Mouse (Mus musculus): ENCODE results near the gene Mink1. TPM values are rescaled to one million over a fixed set of nuclear protein-coding genes. Genes with fewer than 3 reads are reported as not detected.

Gene Mink1
- 57.5 and 70.6 TPM in 2 replicates for polyA plus RNA-seq (2012; rRNA removed; ENCODE audit: low replicate concordance)

GRCm38 (mm10) chr11:70562287-70562994 is at the start of gene Mink1:
Mink1 (plus strand) TSS chr11:70562881.

GRCm38 (mm10) chr11:70514288-70514687 is 48.4 kb upstream of the Mink1 start, which contains the start of gene Vmo1:
Vmo1 (minus strand) TSS chr11:70514616.

GRCm38 (mm10) chr11:70518923-70519322 is 43.8 kb upstream of the Mink1 start, which contains the start of gene Gltpd2:
Gltpd2 (plus strand) TSS chr11:70519196.

GRCm38 (mm10) chr11:70525184-70525678 is 37.5 kb upstream of the Mink1 start, which contains the start of gene Psmb6:
Psmb6 (plus strand) TSS chr11:70525367.

GRCm38 (mm10) chr11:70532839-70533238 is 29.8 kb upstream of the Mink1 start, which contains the start of gene Gm40193:
Gm40193 (minus strand) TSS chr11:70532939.

GRCm38 (mm10) chr11:70539877-70540587 is 22.6 kb upstream of the Mink1 start, which contains the start of gene Pld2:
Pld2 (plus strand) TSS chr11:70540064.

GRCm38 (mm10) chr11:70615516-70616093 is 52.9 kb downstream of the Mink1 start, which contains the start of gene 4930544D05Rik:
4930544D05Rik (plus strand) TSS chr11:70615848.

GRCm38 (mm10) chr11:70619101-70619500 is 56.4 kb downstream of the Mink1 start, which contains the start of gene Chrne:
Chrne (minus strand) TSS chr11:70619216.

GRCm38 (mm10) chr11:70638714-70639278 is 76.1 kb downstream of the Mink1 start, which contains the start of gene Gp1ba:
Gp1ba (plus strand) TSS chr11:70639122.

GRCm38 (mm10) chr11:70646691-70647650 is 84.3 kb downstream of the Mink1 start, which contains the start of the genes Rnf167 and Slc25a11:
Rnf167 (plus strand) TSS chr11:70647235.
Slc25a11 (minus strand) TSS chr11:70647479.

GRCm38 (mm10) chr11:70654198-70654922 is 91.7 kb downstream of the Mink1 start, which contains the start of gene Pfn1:
Pfn1 (minus strand) TSS chr11:70654644.

GRCm38 (mm10) chr11:70656964-70657363 is 94.3 kb downstream of the Mink1 start, which contains the start of gene Eno3:
Eno3 (plus strand) TSS chr11:70657202.

Other genes with a start within 250 kb of the Mink1 start
- 0.19 and 16.2 TPM in 2 replicates for gene Alox12e, start 240.3 kb upstream of the Mink1 start, polyA plus RNA-seq (2012; rRNA removed; ENCODE audit: low replicate concordance)
- 2.7 and 62.7 TPM in 2 replicates for gene Alox15, start 210.8 kb upstream of the Mink1 start, polyA plus RNA-seq (2012; rRNA removed; ENCODE audit: low replicate concordance)
- gene Pelp1, start 152.8 kb upstream of the Mink1 start, polyA plus RNA-seq (2012; rRNA removed; ENCODE audit: low replicate concordance): 20.8 and 30.6 TPM in 2 replicates
- 59.2 and 84.6 TPM in 2 replicates for gene Arrb2, start 130.2 kb upstream of the Mink1 start, polyA plus RNA-seq (2012; rRNA removed; ENCODE audit: low replicate concordance)
- gene Med11, start 111.0 kb upstream of the Mink1 start, polyA plus RNA-seq (2012; rRNA removed; ENCODE audit: low replicate concordance): 25.2 and 25.9 TPM in 2 replicates
- 6.1 and 13.8 TPM in 2 replicates for gene Zmynd15, start 103.4 kb upstream of the Mink1 start, polyA plus RNA-seq (2012; rRNA removed; ENCODE audit: low replicate concordance)
- gene Cxcl16, start 102.9 kb upstream of the Mink1 start, polyA plus RNA-seq (2012; rRNA removed; ENCODE audit: low replicate concordance): 22.2 and 63.5 TPM in 2 replicates
- gene Tm4sf5, start 57.6 kb upstream of the Mink1 start, polyA plus RNA-seq (2012; rRNA removed; ENCODE audit: low replicate concordance): 0.99 and 1.3 TPM in 2 replicates
- gene Vmo1, start 48.3 kb upstream of the Mink1 start, polyA plus RNA-seq (2012; rRNA removed; ENCODE audit: low replicate concordance): 0.34 and 0.57 TPM in 2 replicates
- gene Gltpd2, start 43.7 kb upstream of the Mink1 start, polyA plus RNA-seq (2012; rRNA removed; ENCODE audit: low replicate concordance): 0.51 TPM in 1 of 2 replicates, not detected in the other
- gene Psmb6, start 37.5 kb upstream of the Mink1 start, polyA plus RNA-seq (2012; rRNA removed; ENCODE audit: low replicate concordance): 334 and 427 TPM in 2 replicates
- gene Gm40193, start 29.9 kb upstream of the Mink1 start, polyA plus RNA-seq (2012; rRNA removed; ENCODE audit: low replicate concordance): not detected in 2 replicates
- 41.2 and 46.2 TPM in 2 replicates for gene Pld2, start 22.8 kb upstream of the Mink1 start, polyA plus RNA-seq (2012; rRNA removed; ENCODE audit: low replicate concordance)
- gene 4930544D05Rik, start 53.0 kb downstream of the Mink1 start, polyA plus RNA-seq (2012; rRNA removed; ENCODE audit: low replicate concordance): not detected in 2 replicates
- 0.18 and 0.30 TPM in 2 replicates for gene Chrne, start 56.3 kb downstream of the Mink1 start, polyA plus RNA-seq (2012; rRNA removed; ENCODE audit: low replicate concordance)
- not detected in 2 replicates for gene Gp1ba, start 76.2 kb downstream of the Mink1 start, polyA plus RNA-seq (2012; rRNA removed; ENCODE audit: low replicate concordance)
- 99.1 and 107 TPM in 2 replicates for gene Rnf167, start 84.4 kb downstream of the Mink1 start, polyA plus RNA-seq (2012; rRNA removed; ENCODE audit: low replicate concordance)
- gene Slc25a11, start 84.6 kb downstream of the Mink1 start, polyA plus RNA-seq (2012; rRNA removed; ENCODE audit: low replicate concordance): 138 and 142 TPM in 2 replicates
- 915 and 1,415 TPM in 2 replicates for gene Pfn1, start 91.8 kb downstream of the Mink1 start, polyA plus RNA-seq (2012; rRNA removed; ENCODE audit: low replicate concordance)
- gene Eno3, start 94.3 kb downstream of the Mink1 start, polyA plus RNA-seq (2012; rRNA removed; ENCODE audit: low replicate concordance): 12.2 and 21.2 TPM in 2 replicates
- gene Spag7, start 106.5 kb downstream of the Mink1 start, polyA plus RNA-seq (2012; rRNA removed; ENCODE audit: low replicate concordance): 44.8 and 49.6 TPM in 2 replicates
- 32.0 and 38.5 TPM in 2 replicates for gene Camta2, start 125.2 kb downstream of the Mink1 start, polyA plus RNA-seq (2012; rRNA removed; ENCODE audit: low replicate concordance)
- 10.2 and 25.4 TPM in 2 replicates for gene Inca1, start 137.3 kb downstream of the Mink1 start, polyA plus RNA-seq (2012; rRNA removed; ENCODE audit: low replicate concordance)
- 94.0 and 111 TPM in 2 replicates for gene Kif1c, start 137.7 kb downstream of the Mink1 start, polyA plus RNA-seq (2012; rRNA removed; ENCODE audit: low replicate concordance)
- 2.4 and 3.5 TPM in 2 replicates for gene Zfp3, start 201.3 kb downstream of the Mink1 start, polyA plus RNA-seq (2012; rRNA removed; ENCODE audit: low replicate concordance)
- gene Scimp, start 249.7 kb downstream of the Mink1 start, polyA plus RNA-seq (2012; rRNA removed; ENCODE audit: low replicate concordance): 0.72 and 2.6 TPM in 2 replicates

Data from subcutaneous adipose tissue, adult 2 months (tissue).